Mouse (Mus musculus): Measurements from ENCODE around the gene Mpped1. TPM values are rescaled to one million over a fixed set of nuclear protein-coding genes. Genes with fewer than 3 reads are reported as not detected.

The Mpped1 gene
- total and polyA plus RNA-seq, 2 experiments from 2014 or later = 14.2 to 31.4 TPM

DNA sequence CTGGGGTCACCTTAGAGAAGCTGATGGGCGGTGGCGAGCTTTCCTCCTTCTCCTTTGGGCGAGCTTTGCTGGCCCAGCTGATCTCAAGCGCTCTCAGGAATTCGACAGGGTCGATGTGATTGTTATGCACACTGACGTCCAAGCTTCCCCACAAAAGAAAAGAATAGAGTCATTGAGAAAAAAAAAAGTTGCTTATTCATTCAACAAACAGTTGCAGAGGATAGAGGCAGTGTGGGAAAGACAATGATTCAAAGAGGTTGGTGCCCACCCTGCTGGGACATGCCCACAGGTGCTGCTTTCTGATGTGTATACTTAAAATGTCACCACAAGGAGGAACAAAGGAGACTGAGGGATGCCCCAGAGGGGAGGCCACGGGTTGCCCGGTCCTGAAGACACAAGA is 116.7 kb downstream of the Mpped1 start:
- no peak overlapping the region for H3K4me3 ChIP-seq (ENCODE audit: low read length)
- no peaks in the 10 kb centered on the region for H3K27me3 ChIP-seq (ENCODE audit: insufficient read depth, low read length)
- no peaks in the 10 kb centered on the region for H3K36me3 ChIP-seq (ENCODE audit: insufficient read depth, low read length)
- no peaks in the 10 kb centered on the region for H3K9me3 ChIP-seq (ENCODE audit: low read length)
- no peak overlapping the region for H3K27ac ChIP-seq
- DNase-seq (ENCODE audit: low spot score) (no peak), ATAC-seq (no peak)
- WGBS = 25% methylated on average over 9 of the region's 9 CpGs
- H3K4me1 ChIP-seq (ENCODE audit: insufficient read depth, low read length) = 0 out of 2 replicates have a peak, but pooled peaks cover 3% of the 10 kb centered on the region
- H3K4me2 ChIP-seq (ENCODE audit: low read depth, low read length) = no peak overlapping the region
- TF ChIP-seq CTCF (IDR thresholded peaks at IDR 0.05; ENCODE audit: low read depth) = no peak
- H3K9ac ChIP-seq (replicated peaks; ENCODE audit: low read length) = no peak overlapping the region

DNA sequence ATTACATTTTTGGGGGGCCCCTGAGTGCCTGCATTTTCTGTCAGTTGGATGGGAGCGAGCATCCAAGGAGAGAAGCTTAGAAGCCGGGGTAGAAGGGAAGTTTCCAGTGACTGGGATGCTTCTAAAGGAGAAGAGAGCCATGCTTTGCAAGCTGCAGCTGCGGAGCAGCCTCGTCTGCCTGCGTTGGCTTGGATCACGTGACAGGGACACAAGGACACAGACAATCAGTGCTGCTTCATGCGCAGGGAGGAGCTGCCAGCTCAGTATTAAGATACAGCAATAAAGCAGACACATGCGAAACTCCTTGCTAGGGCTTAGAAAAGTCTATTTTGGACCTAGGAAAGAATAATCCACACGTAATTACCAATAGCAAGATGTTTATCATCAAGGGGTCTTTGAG is 118.0 kb downstream of the Mpped1 start:
- no peak overlapping the region for H3K9ac ChIP-seq (replicated peaks; ENCODE audit: low read length)
- no peak overlapping the region for H3K4me2 ChIP-seq (ENCODE audit: low read depth, low read length)
- no peaks in the 10 kb centered on the region for H3K27me3 ChIP-seq (ENCODE audit: insufficient read depth, low read length)
- no peak overlapping the region for H3K27ac ChIP-seq
- H3K4me1 ChIP-seq (ENCODE audit: insufficient read depth, low read length) = 0 out of 2 replicates have a peak, but pooled peaks cover 3% of the 10 kb centered on the region
- DNase-seq (ENCODE audit: low spot score) = peak; percentile 79
- ATAC-seq = peak; percentile 74
- no peak overlapping the region for H3K4me3 ChIP-seq (ENCODE audit: low read length)
- no peaks in the 10 kb centered on the region for H3K9me3 ChIP-seq (ENCODE audit: low read length)
- no peak for TF ChIP-seq CTCF (IDR thresholded peaks at IDR 0.05; ENCODE audit: low read depth)
- WGBS = 33% methylated on average over 9 of the region's 9 CpGs
- H3K36me3 ChIP-seq (ENCODE audit: insufficient read depth, low read length) = no peaks in the 10 kb centered on the region

DNA sequence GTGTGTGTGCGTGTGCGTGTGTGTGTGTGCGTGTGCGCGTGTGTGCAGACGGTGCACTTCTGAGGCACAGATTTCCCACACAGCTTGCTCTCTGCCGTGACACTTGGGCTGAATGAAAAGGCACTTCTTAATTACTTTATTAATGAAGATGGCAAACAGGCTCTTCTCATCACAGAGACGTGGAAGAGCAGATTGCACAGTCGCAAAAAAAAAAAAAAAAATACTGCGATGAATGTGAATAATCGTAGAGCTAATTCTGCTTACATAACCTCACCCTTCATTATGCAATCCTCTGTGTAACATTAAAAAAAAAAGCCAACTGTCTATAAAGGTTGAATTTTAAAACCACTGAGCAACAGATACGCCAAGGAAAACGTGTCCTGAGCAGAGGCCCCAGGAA is 127.2 kb downstream of the Mpped1 start:
- no peaks in the 10 kb centered on the region for H3K27me3 ChIP-seq (ENCODE audit: insufficient read depth, low read length)
- H3K36me3 ChIP-seq (ENCODE audit: insufficient read depth, low read length) = no peaks in the 10 kb centered on the region
- H3K4me2 ChIP-seq (ENCODE audit: low read depth, low read length) = no peak overlapping the region
- no peak for TF ChIP-seq CTCF (IDR thresholded peaks at IDR 0.05; ENCODE audit: low read depth)
- no peak overlapping the region for H3K9ac ChIP-seq (replicated peaks; ENCODE audit: low read length)
- no peaks in the 10 kb centered on the region for H3K9me3 ChIP-seq (ENCODE audit: low read length)
- H3K27ac ChIP-seq = no peak overlapping the region
- WGBS = 54% methylated on average over 13 of the region's 13 CpGs
- peak; percentile 49 for DNase-seq (ENCODE audit: low spot score)
- ATAC-seq = no peak
- no peaks in the 10 kb centered on the region for H3K4me1 ChIP-seq (ENCODE audit: insufficient read depth, low read length)
- no peak overlapping the region for H3K4me3 ChIP-seq (ENCODE audit: low read length)

Other genes starting within 250 kb of the Mpped1 start
- 5.0 and 9.6 TPM in 2 replicates for gene Tspo, start 215.9 kb upstream of the Mpped1 start, total RNA-seq (2014; rRNA removed)
- 17.1 and 17.3 TPM in 2 replicates for gene Tspo, start 215.9 kb upstream of the Mpped1 start, polyA plus RNA-seq (2015; fragmentation: Nextera tagmentation; extraction: Ambion mirVana)
- 50.1 and 54.2 TPM in 2 replicates for gene Mcat, start 215.7 kb upstream of the Mpped1 start, total RNA-seq (2014; rRNA removed)
- gene Mcat, start 215.7 kb upstream of the Mpped1 start, polyA plus RNA-seq (2015; fragmentation: Nextera tagmentation; extraction: Ambion mirVana) = 35.2 and 36.9 TPM in 2 replicates
- gene Ttll12, start 184.3 kb upstream of the Mpped1 start, total RNA-seq (2014; rRNA removed) = 56.9 and 60.6 TPM in 2 replicates
- gene Ttll12, start 184.3 kb upstream of the Mpped1 start, polyA plus RNA-seq (2015; fragmentation: Nextera tagmentation; extraction: Ambion mirVana) = 31.3 and 32.6 TPM in 2 replicates
- gene Scube1, start 54.4 kb upstream of the Mpped1 start, total RNA-seq (2014; rRNA removed) = 13.4 TPM in 2 replicates
- gene Scube1, start 54.4 kb upstream of the Mpped1 start, polyA plus RNA-seq (2015; fragmentation: Nextera tagmentation; extraction: Ambion mirVana) = 3.2 and 3.3 TPM in 2 replicates